Mouse (Mus musculus): ENCODE results near the gene Ddr1. TPM values are rescaled to one million over a fixed set of nuclear protein-coding genes. Genes with fewer than 3 reads are reported as not detected.

Gene Ddr1
- polyA plus RNA-seq (2015; fragmentation: Nextera tagmentation; extraction: Ambion mirVana) = 83.0 and 86.1 TPM in 2 replicates

DNA sequence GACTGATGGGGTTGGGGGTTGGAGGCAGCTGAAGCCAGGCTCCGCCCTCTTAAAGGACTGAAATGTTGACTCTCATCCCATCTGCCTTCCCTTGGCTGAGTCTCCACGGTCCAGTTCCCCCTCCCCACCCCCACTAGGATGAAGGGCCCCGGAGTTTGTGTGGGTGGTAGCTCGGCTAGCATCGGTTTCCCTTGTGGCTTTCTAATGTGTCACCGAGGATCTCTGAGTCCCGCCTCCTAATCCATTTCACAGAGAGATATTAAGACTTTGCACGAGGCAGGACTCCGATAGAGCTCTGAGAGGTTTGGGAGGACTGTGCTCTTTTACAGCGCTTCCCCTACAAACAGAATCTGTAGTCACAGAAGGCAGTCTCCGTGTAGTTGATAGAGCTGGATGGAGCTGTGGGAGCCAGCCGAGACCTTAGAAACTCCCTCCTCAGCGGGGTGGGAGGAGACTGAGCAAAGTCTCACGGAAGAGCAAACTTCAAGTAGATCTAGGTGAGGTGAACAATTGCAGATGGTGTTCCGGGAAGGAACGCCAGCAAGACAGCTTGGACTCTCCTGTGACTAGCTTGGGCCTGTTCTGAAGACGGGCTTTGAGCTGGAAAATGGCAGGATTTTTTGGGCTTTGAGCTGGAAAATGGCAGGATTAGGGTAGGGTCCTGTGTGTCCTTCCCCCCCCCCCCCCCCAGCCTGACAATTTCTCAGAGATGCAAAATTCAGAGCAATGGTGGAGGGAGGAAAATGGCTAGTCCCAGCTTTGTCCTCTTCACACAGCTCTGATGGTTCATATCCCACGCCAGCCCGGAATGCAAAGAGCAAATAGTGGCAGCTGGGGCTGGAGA lies at the start of gene Ddr1:
TSS of gene Ddr1 (minus strand) at position 1 of the 844 bp plus-strand sequence.
- peak; percentile 64 for ATAC-seq (replicated peaks; ENCODE audit: low FRiP score)
- Histone ChIP-seq H3K9ac (peak within 1 kb of the TSS; percentile 62), H3K36me3 (no peaks in the 10 kb centered on the region), H3K4me2 (peak within 1 kb of the TSS; percentile 82), H3K27me3 (no peaks in the 10 kb centered on the region), H3K4me1 (peaks cover 50% of the 10 kb centered on the region), H3K27ac (peak within 1 kb of the TSS; percentile 98), H3K4me3 (replicated peaks) (peak within 1 kb of the TSS; percentile 72), H3K9me3 (replicated peaks) (no peaks in the 10 kb centered on the region)
- WGBS = 9% methylated on average over 19 of the region's 19 CpGs

DNA sequence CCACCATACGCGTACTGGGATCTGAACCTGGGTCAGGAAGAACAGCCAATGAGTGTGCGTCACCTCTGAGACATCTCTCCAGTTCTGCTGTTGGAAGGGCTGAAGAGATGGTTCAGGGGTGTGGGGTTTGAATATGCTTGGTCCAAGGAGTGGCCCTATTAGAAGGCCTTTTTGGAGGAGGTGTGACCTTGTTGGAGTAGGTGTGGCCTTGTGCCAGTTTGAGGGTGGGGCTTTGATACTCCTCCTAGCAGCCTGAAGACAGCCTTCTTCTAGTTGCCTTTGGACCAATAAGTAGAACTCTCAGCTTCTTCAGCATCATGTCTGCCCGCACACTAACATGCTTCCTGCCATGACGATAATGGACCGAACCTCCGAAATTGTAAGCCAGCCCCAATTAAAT lies 49.2 kb upstream of the Ddr1 start:
- ATAC-seq (replicated peaks; ENCODE audit: low FRiP score) = no peak
- no peak overlapping the region for H3K4me2 ChIP-seq
- peaks cover 9% of the 10 kb centered on the region for H3K4me1 ChIP-seq
- H3K9ac ChIP-seq = no peak overlapping the region
- H3K4me3 ChIP-seq (replicated peaks) = no peak overlapping the region
- H3K27ac ChIP-seq = no peak overlapping the region
- no peaks in the 10 kb centered on the region for H3K27me3 ChIP-seq
- no peaks in the 10 kb centered on the region for H3K9me3 ChIP-seq (replicated peaks)
- H3K36me3 ChIP-seq = no peaks in the 10 kb centered on the region
- WGBS = over 99% methylated on average over 7 of the region's 7 CpGs

DNA sequence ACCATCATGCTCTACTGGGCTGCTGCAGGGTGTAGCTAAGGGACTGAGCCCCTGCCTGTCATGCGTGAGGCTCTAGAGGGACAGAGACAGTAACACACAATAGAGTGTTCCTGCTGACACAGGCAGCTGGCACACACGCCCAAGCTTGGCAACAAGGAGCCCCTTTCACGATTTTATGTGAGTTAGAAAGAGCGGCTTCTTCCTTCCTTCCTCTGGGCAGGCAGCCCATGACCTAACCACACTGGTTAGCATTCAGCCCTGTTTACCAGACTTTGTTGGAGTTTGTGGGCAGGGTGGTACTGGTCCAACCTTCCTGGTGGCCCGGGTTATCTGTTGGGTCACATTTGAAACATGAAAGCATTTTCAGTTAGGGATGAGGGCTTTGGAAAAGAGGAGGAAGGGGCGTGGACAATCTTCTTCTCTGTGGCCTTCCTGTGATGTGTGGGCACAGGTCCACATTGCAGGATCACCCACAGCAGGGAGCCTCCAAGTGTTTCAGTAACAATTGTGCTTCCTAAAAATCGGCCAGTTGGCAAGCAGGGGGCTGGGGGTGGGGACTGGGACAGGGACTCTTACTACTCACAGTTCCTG lies 47.9 kb upstream of the Ddr1 start:
- Histone ChIP-seq H3K4me1 (peaks cover 9% of the 10 kb centered on the region; the same call in 1 of the 2 replicates), H3K9me3 (replicated peaks) (no peaks in the 10 kb centered on the region), H3K36me3 (no peaks in the 10 kb centered on the region), H3K9ac (no peak overlapping the region), H3K4me2 (no peak overlapping the region), H3K27ac (no peak overlapping the region), H3K4me3 (replicated peaks) (no peak overlapping the region), H3K27me3 (no peaks in the 10 kb centered on the region)
- 59% methylated on average over 7 of the region's 7 CpGs for WGBS
- ATAC-seq (replicated peaks; ENCODE audit: low FRiP score) = no peak

DNA sequence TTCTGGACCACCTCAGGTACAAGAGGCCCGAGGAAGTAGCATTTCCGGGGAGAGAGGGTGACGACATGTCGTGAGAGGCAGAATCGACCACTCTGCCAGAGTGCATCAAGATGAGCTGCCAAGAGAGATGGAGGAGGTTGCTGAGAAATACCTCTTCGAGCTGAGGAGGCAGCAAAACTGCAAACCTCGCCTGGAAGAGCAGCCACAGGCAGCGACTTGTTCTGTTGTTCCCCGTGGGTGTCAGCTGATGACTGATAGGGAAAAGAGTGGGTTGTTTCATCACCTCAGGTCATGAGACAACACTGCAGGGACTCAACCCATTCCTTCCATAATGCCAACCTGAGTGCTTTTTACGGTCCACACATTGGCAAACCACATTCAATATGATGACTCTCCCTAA lies 45.3 kb upstream of the Ddr1 start:
- WGBS = 74% methylated on average over 10 of the region's 10 CpGs
- ATAC-seq (replicated peaks; ENCODE audit: low FRiP score) = no peak
- no peak overlapping the region for H3K4me3 ChIP-seq (replicated peaks)

DNA sequence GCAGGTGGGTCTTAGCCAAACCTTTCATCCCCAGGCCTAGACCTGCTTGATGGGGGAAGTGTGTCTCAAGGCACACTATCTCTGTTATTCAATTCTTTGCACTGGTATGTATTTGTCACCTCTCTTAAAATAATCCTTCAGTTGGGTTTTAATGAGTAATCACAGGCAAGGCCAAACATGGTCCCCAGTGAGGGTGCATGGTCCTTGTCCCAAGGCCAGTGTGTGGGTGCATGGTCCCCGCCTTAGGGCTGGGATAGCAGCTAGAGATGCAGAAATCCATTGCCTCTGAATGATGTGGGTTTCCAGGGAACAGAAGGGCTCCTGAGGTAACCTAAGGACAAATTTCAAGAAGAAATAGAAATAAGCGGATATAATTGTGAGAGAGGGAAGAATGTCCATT lies 39.9 kb upstream of the Ddr1 start:
- WGBS = 94% methylated on average over 2 of the region's 2 CpGs
- Histone ChIP-seq H3K36me3 (no peaks in the 10 kb centered on the region), H3K4me2 (no peak overlapping the region), H3K27ac (no peak overlapping the region), H3K27me3 (peaks cover 1% of the 10 kb centered on the region; the same call in 1 of the 2 replicates), H3K9me3 (replicated peaks) (no peaks in the 10 kb centered on the region), H3K4me1 (no peaks in the 10 kb centered on the region), H3K9ac (no peak overlapping the region), H3K4me3 (replicated peaks) (no peak overlapping the region)
- ATAC-seq (replicated peaks; ENCODE audit: low FRiP score) = no peak

More for the DNA sequence above, 45.3 kb upstream of the Ddr1 start:
- H3K27ac ChIP-seq = no peak overlapping the region
- H3K36me3 ChIP-seq = no peaks in the 10 kb centered on the region
- no peak overlapping the region for H3K4me2 ChIP-seq
- peaks cover 9% of the 10 kb centered on the region; the same call in 1 of the 2 replicates for H3K4me1 ChIP-seq
- H3K27me3 ChIP-seq = no peaks in the 10 kb centered on the region
- no peak overlapping the region for H3K9ac ChIP-seq
- H3K9me3 ChIP-seq (replicated peaks) = no peaks in the 10 kb centered on the region

DNA sequence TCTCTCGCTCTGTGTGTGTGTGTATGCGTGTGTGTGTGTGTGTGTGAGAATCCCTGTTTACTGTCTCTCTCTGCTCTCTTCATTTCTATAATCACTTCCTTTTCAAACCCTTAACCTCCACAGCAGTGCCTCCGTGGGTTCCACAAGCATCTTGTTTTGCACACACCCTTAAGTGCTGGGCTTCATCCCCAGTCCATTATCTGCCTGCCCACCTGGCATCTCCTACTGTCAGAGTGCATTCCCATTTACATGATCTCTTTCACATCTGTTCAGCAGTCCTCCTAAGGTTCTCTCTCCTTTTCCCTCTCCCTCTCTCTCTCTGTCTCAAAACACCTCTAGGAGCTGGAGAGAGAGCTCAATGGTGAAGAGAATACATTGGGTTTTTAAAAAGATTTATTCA lies 38.5 kb upstream of the Ddr1 start:
- Histone ChIP-seq H3K36me3 (no peaks in the 10 kb centered on the region), H3K4me2 (no peak overlapping the region), H3K27ac (no peak overlapping the region), H3K9ac (no peak overlapping the region), H3K4me1 (no peaks in the 10 kb centered on the region), H3K9me3 (replicated peaks) (no peaks in the 10 kb centered on the region), H3K4me3 (replicated peaks) (no peak overlapping the region), H3K27me3 (peaks cover 3% of the 10 kb centered on the region; the same call in 1 of the 2 replicates)
- ATAC-seq (replicated peaks; ENCODE audit: low FRiP score) = no peak; the same call in 1 of the 2 replicates
- 77% methylated on average over 3 of the region's 3 CpGs for WGBS

DNA sequence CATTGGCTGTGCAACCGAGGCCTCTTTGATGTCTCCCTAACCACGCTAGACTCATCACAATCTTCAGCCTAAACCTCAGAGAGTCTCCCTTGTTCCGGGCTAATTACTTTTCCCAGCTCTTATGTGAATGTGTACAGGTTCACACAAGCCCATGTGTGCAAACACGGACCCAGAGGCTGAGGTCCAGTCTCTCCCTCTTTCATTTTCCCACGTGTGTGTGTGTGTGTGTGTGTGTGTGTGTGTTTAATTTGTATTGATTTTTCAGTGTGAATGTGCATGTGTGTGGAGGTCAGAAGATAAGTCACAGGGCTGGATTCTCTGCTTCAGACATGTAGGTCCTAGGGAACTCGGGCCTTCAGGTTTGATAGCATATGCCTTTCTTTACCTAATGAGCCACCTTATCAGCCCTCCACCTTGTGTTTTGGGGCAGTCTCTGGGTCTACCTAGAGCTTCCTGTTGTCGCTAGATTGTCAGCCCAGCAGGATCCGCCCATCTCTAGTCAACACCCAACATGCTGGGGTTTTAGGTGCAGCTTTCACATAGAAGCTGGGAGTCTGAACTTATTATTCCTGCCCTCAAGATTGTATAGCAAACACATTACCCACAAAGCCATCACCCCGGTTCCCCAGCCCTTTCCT lies 37.3 kb upstream of the Ddr1 start:
- Histone ChIP-seq H3K36me3 (no peaks in the 10 kb centered on the region), H3K27me3 (peaks cover 3% of the 10 kb centered on the region; the same call in 1 of the 2 replicates), H3K4me3 (replicated peaks) (no peak overlapping the region), H3K4me1 (peaks cover under 1% of the 10 kb centered on the region; the same call in 1 of the 2 replicates), H3K4me2 (no peak overlapping the region), H3K27ac (no peak overlapping the region), H3K9ac (no peak overlapping the region), H3K9me3 (replicated peaks) (no peaks in the 10 kb centered on the region)
- peak; percentile 52; the same call in 1 of the 2 replicates for ATAC-seq (replicated peaks; ENCODE audit: low FRiP score)
- 84% methylated on average over 9 of the region's 9 CpGs for WGBS

DNA sequence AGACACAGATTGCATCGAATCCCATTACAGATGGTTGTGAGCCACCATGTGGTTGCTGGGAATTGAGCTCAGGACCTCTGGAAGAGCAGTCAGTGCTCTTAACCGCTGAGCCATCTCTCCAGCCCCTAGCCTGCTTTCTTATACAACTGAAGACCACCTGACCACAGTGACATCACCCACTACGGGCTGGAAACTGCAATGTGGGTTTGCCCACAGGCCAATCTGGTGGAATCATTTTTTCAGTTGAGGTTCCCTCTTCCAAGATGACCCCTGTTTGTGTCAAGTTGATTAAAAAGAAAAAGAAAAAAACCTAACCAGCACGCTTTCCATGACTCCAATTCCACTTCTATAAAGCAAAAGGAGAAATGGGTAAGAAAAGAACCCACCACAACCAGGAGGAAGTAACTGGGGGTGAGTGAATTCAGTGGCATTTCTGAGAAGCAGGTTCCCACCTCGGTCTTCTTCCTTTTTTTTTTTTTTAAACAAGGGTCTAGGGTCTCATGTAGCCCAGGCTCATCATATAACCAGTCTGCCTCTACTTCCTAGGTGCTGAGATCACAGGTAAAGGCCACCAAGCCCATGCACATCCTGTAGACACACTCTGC lies 36.0 kb upstream of the Ddr1 start:
- H3K9ac ChIP-seq = no peak overlapping the region
- no peak overlapping the region for H3K4me3 ChIP-seq (replicated peaks)
- no peaks in the 10 kb centered on the region for H3K9me3 ChIP-seq (replicated peaks)
- no peak for ATAC-seq (replicated peaks; ENCODE audit: low FRiP score)
- H3K27ac ChIP-seq = no peak overlapping the region
- 75% methylated on average over 5 of the region's 5 CpGs for WGBS
- H3K4me2 ChIP-seq = no peak overlapping the region
- peaks cover 3% of the 10 kb centered on the region; the same call in 1 of the 2 replicates for H3K27me3 ChIP-seq
- no peaks in the 10 kb centered on the region for H3K36me3 ChIP-seq
- peaks cover 7% of the 10 kb centered on the region for H3K4me1 ChIP-seq

DNA sequence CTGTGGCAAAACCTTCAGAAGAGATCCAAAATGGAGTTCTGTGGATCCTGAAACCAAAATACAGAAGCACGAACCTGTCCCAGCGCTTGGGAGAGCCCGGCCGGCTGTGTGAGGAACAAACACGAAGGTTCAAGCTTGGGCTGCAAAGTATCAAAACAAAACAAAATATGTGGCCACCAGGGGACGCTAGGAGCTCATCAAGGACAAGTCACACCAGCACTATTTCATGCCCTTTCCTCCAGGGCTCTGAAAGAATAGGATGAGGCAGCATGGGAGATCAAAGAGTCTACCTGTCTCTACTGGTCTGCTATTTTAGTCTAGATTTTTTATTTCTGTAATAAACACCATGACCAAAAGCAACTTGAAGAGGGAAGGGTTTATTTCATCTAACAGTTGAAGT lies 35.3 kb upstream of the Ddr1 start:
- Histone ChIP-seq H3K4me1 (peaks cover 7% of the 10 kb centered on the region), H3K9me3 (replicated peaks) (no peaks in the 10 kb centered on the region), H3K9ac (no peak overlapping the region), H3K27me3 (peaks cover 3% of the 10 kb centered on the region; the same call in 1 of the 2 replicates), H3K4me2 (no peak overlapping the region), H3K4me3 (replicated peaks) (no peak overlapping the region), H3K27ac (no peak overlapping the region), H3K36me3 (no peaks in the 10 kb centered on the region)
- 14% methylated on average over 6 of the region's 6 CpGs for WGBS
- peak; percentile 46; the same call in 1 of the 2 replicates for ATAC-seq (replicated peaks; ENCODE audit: low FRiP score)

DNA sequence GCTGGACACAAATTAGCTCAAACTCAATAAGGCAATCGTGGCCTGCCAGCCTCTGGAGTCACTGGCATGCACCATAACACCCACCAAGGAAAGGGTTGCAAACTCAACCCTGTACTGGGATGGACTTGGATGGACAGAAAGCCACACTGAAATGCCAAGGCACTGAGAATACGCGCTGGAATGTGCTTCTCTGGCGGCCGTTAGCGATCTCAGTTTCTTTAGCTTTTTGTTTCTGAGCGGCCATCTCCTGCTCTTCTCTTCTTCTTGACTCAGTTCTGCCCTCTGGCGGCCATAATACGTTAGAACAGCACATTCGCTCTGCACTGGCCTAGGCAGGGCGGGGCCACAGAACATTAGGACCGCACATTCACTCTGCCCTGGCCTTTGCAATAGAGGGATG lies 33.3 kb upstream of the Ddr1 start:
- 11% methylated on average over 12 of the region's 12 CpGs for WGBS
- H3K4me3 ChIP-seq (replicated peaks) = no peak overlapping the region
- H3K36me3 ChIP-seq = no peaks in the 10 kb centered on the region
- no peak overlapping the region for H3K27ac ChIP-seq
- peak; percentile 71; the same call in 1 of the 2 replicates for ATAC-seq (replicated peaks; ENCODE audit: low FRiP score)
- H3K4me2 ChIP-seq = peak overlapping the region; percentile 42
- H3K9me3 ChIP-seq (replicated peaks) = no peaks in the 10 kb centered on the region
- H3K9ac ChIP-seq = no peak overlapping the region
- H3K27me3 ChIP-seq = peaks cover 3% of the 10 kb centered on the region; the same call in 1 of the 2 replicates
- H3K4me1 ChIP-seq = peaks cover 7% of the 10 kb centered on the region

DNA sequence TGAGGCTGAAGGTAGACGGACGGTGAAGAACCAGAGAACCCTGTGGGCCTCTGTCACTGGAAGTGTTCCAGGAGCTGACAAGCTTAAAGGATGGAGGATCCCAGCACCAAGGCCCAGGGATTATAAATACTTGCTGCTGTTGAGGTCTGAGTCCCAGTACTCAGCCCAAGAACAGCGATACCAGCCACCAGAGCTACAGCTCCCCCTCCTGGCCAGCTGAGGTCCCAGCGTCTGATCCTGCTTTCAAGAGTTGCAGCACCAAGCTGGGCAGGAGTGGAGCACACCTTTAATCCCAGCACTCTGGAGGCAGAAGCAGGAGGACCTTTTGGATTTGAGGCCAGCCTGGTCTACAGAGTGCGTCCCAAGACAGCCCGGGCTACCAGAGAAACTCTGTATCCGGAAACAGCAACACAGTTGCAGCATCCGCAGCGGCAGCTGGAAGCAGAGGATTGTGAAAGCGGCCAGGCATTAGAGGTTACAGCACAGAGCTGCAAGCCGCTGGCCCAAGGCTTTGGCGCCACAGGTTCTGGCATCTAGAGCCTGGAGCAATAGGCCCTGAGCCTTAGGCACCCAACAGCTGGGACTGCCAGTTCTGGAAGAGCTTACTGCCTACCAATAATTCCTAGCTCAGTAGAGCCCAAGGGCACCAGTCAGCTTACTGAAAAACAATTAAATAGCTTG lies 32.0 kb upstream of the Ddr1 start:
- 37% methylated on average over 12 of the region's 12 CpGs for WGBS
- Histone ChIP-seq H3K27me3 (peaks cover 3% of the 10 kb centered on the region; the same call in 1 of the 2 replicates), H3K9ac (no peak overlapping the region), H3K4me2 (no peak overlapping the region), H3K36me3 (no peaks in the 10 kb centered on the region), H3K4me1 (peaks cover 13% of the 10 kb centered on the region), H3K9me3 (replicated peaks) (no peaks in the 10 kb centered on the region), H3K4me3 (replicated peaks) (no peak overlapping the region), H3K27ac (no peak overlapping the region)
- ATAC-seq (replicated peaks; ENCODE audit: low FRiP score) = no peak

Data from kidney, embryonic 15.5 days (tissue).